Mouse (Mus musculus) spleen, adult 2 months (tissue): Measurements from ENCODE around the gene Gm884.

Experiments
- CTCF ChIP-seq: fragments of 200-500 bp; IDR thresholded peaks from 2 replicates; pipeline ENCODE4 v1.5.1; 2011; ENCODE audit warnings: mild to moderate bottlenecking, inconsistent platforms; ENCODE audit not compliant: insufficient read depth, insufficient read length, insufficient replicate concordance; ENCODE audit errors: extremely low read depth
- POLR2A ChIP-seq: fragments of 200-500 bp; IDR thresholded peaks from 2 replicates; pipeline ENCODE4 v1.6.1; 2011; ENCODE audit warnings: low read depth, low read length, inconsistent platforms

GRCm38 (mm10) chr11:103512111-103512510 lies 108.8 kb downstream of the Gm884 start:
- TF ChIP-seq CTCF (no peak), POLR2A (no peak)
